Mouse (Mus musculus) layer of hippocampus, adult 8-10 months (tissue): ENCODE results near the gene Mx1. TPM values are rescaled to one million over a fixed set of nuclear protein-coding genes. Genes with fewer than 3 reads are reported as not detected.

ENCODE experiments used
- total RNA-seq, 4 experiments: library from RNA; stranded (reverse); gene quantifications; 2 replicates each; pipeline ENCODE4 v1.2.4; 2022

Gene Mx1
- total RNA-seq, 4 experiments from 2014 or later = 0.72 to 7.6 (median 4.2) TPM

Other genes starting within 250 kb of the Mx1 start
- gene Bace2, start 106.2 kb downstream of the Mx1 start, total RNA-seq = 10 to 100 TPM in 1 of 4 experiments, 1 to 10 TPM in 3; 5.4 to 10.4 (median 8.3) TPM
- not detected for gene Fam3b, start 51.9 kb upstream of the Mx1 start, total RNA-seq
- not detected for gene Tmprss2, start 148.3 kb upstream of the Mx1 start, total RNA-seq